Mouse (Mus musculus): ENCODE data around the gene Krt13.

GRCm38 (mm10) chr11:100096141-100096540 is 25.2 kb downstream of the Krt13 start, which contains the start of gene Krt35:
- TF ChIP-seq CTCF (IDR thresholded peaks at IDR 0.05; ENCODE audit: low read depth): no peak
- TF ChIP-seq EP300 (IDR thresholded peaks at IDR 0.05; ENCODE audit: low read depth): no peak
